Mouse (Mus musculus) frontal cortex, postnatal 14 days (tissue): ENCODE data around the gene Cyp11a1.
A peak's percentile ranks its signal among the peaks of the same experiment; 100 is the strongest.

Experiments
- DNase-seq, 2 experiments: peaks; one replicate each; pipeline ENCODE4 v3.0.0; 2022; ENCODE audit warnings: low spot score in 2 of 2

The Cyp11a1 gene

DNA sequence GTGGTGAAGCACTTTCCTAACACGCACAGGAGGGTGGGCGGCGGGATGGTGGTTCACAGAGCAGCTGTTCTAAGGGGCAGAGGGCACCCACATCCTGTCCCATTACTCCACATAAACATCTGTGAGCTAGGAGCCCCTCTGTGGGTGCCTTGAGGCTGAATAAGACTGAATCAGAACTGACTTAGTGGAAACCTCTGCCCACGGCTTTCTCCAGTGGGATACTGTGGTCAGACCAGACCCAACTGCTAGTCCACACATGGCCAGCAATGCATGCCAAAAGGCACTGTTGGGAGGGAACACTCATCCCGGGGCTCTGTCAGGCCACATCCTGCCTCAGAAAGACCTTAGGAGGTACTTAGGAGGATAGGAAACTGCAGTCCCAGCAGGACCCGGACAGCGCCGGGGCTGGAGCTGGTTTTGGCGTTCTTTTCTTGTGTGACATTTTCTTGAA, 34.0 kb upstream of the Cyp11a1 start:
- no peak for DNase-seq

DNA sequence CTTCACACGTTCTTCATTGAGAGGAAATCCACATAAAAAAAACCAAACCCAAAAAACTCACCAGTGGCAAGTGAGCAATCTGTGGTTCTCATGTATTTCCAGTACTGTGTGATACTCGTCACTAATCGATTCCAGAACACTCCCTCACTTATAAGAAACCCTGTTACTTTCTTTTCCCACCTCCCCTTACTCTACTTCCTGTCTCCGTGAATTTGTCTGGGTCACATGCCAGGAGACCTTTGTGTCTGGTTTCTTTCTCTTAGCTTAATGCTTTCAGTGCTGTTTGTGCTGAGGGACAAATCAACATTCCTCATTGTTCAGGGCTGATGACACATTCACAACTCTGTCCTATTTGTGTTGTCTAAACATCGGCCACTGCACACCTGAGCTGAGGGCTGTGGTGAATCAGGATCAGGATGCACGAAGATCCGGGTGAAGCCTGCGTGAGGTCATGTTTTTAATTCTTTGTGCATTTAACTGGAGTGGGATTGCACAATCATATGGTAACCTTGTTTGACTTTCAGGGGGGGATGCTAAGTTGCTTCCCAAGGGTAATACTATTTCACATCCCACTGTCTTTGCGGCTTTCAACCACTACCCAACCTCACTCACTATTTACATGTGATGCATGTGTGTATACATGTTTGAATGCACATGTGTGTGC, 33.3 kb upstream of the Cyp11a1 start:
- no peak for DNase-seq

DNA sequence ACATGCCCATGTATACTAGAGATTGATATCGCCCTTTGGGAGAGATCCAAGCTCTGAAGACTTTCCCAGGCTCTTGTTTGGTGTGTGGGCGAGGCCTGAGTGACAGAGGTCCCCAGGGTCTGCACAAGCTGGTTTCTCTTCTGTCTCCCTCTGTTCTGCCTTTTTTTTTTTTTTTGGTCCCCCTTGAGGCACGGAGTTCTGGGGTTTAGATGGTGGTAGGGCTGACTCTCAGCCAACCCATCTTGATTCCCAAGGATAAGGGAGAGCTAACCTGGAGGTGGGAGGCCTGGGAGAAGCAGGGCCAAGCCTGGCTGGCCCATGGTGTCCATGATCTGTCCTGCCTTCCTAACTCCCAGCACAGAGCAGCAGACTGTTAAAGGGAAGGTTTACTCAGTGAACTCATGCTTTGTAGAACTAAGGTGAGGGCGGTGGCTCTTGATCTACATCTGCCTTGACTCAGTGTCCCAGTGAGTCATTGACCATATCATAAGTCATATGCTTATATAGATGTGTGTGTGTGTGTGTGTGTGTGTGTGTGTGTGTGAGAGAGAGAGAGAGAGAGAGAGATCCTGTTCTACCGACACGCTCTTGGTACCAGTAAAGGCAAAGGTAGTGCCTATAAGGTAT, 32.7 kb upstream of the Cyp11a1 start:
- no peak for DNase-seq

GRCm38 (mm10) chr9:57974221-57974620, 32.0 kb upstream of the Cyp11a1 start:
- no peak for DNase-seq

DNA sequence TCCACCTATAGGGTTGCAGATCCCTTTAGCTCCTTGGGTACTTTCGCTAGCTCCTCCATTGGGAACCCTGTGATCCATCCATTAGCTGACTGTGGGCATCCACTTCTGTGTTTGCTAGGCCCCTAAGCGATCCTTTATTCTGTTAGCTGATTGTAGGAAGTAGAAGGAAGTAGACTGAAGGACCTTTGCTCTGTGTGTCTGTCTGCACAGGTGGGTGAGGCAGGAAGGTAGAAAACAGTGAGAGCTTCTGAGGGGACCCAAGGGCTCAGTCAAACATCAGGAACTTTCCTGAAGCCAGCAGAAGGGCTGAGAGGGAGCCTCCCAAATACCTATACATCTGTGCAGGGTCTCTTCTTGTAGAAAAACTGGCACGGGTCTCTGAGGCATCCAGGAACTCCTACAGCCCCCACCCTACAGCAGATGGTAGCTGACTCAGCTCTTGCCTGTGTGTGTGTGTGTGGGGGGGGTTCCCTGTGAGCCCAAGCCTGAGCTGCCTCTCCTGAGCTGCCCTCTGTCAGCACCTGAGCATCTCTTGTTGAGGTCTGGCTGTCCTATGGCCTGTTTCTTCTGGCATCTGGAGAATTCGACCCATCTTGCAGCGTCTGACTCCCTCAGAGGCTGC, 30.9 kb upstream of the Cyp11a1 start:
- no peak for DNase-seq

DNA sequence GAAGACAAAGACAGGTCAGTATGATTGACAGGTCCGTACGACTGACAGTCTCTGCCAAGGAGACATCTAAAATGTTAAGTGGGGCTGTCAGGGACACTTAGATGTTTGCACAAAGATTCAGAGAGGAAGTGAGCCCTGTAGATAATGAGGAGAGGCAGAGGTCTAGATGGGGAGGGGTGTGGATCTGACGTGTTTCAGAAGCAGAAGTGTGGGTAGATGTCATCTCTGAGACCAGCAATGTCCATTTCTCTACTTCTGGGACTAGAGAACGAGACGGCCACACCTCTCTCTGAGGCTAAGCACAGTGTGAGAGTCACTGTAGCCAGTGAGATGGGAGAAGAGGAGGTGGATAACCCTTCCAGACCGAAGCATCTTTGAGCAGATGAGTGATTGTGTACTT, 28.2 kb upstream of the Cyp11a1 start:
- DNase-seq: no peak

- DNase-seq: no peak
Measured at GRCm38 (mm10) chr9:57978858-57979257, 27.4 kb upstream of the Cyp11a1 start.

GRCm38 (mm10) chr9:57980570-57980969, 25.6 kb upstream of the Cyp11a1 start:
- no peak for DNase-seq

DNA sequence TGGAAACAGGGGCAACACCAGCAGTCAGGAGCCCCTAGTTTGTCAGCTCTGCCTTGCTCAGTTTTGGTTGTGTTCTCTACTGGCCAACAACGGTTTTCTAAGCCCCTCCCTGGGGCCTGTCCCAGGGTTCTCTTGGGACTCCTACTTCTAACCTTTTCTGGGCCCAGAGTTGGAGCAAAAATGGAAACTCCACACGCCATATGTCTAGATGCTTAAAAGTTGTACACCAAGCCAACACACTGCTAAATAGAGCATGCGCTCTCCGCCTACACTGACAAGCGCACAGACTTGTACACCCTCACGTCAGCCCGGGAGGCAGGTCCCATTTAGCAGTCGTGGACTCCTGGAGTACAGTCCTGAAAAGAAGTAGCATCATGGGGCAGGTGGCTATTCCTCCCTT, 20.9 kb upstream of the Cyp11a1 start:
- peak in 1 of 2 experiments; percentile 51 for DNase-seq

DNA sequence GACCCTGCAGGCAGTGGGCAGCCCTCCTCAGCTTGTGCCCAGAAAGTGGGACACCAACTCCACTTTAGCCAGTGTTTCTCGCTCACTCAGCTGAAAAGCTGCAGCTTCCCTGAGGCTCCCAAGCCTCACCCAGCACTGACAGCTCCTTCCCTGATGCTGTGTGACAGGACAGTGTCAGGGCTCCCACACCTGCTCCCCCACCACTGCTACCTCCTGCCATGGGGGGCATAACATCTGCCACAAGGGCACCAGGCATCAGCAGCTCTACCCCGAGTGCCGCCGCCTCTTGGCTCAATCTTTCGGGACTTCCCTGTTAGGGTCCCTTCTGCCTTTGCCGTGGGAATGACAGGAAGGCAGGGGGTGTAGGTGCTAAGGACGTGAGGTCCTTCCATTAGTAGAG, 19.9 kb upstream of the Cyp11a1 start:
- DNase-seq: no peak

- DNase-seq: no peak
Measured at GRCm38 (mm10) chr9:57988098-57988497, 18.1 kb upstream of the Cyp11a1 start.

DNA sequence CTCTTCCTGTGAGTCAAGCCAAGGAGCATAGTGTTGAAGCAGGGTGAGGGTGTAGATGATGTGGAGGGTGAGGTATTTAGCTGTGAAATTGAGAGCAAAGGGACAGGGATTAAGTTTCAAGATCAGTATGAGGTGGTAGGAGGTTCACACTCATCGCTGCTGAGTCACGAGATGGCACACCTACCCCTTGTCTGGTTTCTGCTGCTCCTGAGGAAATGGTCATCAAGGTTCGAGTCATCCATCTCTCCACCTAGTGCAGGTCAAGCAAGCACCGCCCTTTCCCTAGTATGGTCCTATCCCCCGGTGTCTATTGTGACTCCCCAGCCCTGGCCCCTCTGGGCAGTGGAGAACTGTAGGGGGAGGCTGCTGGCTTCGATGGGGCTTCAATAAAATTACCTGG, 16.9 kb upstream of the Cyp11a1 start:
- DNase-seq: no peak

DNA sequence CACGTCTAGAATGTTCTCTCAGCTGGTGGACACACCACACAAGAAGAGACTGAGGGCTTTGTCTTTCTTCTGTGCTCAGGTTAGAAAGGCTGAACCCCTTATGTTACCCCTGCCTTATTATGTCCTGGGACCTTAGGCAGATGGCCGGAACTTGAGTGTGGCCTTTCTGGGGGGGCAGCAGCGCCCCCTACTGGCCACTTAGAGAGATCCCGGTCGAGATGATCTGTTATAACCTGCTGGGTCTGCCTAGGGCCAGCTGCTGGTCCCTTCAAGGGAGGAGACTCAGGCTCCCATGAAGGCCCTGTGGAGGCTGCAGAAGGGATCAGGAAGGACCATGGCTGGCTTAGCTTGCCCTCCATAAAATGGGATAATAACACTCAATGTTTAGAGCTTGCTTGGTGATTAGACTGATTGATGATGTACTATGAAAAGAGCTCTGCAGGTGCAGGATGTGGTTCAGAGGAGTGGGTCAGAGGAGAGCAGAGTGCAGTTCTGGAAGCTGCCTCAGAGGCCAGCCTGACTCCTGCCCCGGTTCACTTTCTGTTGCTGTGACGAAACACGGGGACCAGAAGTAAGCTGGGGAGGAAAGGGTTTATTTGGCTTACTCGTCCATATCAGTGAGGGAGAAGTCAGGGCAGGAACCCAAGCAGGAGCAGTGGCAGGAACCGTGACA, 15.6 kb upstream of the Cyp11a1 start:
- DNase-seq: no peak

DNA sequence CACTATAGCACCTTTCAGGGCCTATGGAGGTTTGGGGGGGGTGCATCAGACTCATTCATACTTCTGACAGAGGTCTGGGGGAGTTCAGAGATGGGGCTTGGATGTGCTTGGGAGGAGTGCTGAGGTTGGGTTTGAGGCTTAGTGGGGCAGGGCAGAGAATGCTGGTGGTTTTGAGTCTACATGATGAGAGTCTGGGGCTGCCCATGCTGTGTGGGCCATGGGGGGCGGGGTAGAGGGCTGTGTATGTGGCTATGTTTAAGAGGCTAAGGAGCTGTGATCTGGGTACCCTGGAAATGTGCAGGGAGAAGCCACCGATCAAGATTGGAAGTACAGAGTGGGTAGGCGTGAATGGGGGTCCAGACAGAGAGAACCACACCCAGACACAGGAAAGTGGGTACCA, 14.2 kb upstream of the Cyp11a1 start:
- DNase-seq: no peak

- no peak for DNase-seq
Measured at GRCm38 (mm10) chr9:57992781-57993591, 13.2 kb upstream of the Cyp11a1 start.

DNA sequence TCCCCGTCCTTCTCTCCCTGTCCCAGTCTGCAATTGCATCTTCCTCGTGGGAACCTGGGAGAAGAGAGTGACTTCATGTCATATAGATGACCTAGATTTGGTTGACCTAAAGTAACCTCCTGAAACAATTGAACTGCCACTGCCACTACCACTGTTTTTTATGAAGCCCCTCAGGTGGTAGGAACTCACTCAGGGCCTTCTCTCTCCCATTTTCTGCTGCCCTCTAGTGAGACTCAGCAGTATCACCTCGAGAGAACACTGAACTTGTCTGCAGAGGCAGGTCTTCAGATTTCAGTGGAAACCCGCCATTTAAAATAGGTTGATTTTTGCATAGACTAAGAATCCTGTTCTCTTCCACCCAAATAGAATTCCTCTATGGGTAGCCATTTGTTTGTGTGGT, 10.9 kb upstream of the Cyp11a1 start:
- peak in 1 of 2 experiments; percentile 41 for DNase-seq

DNA sequence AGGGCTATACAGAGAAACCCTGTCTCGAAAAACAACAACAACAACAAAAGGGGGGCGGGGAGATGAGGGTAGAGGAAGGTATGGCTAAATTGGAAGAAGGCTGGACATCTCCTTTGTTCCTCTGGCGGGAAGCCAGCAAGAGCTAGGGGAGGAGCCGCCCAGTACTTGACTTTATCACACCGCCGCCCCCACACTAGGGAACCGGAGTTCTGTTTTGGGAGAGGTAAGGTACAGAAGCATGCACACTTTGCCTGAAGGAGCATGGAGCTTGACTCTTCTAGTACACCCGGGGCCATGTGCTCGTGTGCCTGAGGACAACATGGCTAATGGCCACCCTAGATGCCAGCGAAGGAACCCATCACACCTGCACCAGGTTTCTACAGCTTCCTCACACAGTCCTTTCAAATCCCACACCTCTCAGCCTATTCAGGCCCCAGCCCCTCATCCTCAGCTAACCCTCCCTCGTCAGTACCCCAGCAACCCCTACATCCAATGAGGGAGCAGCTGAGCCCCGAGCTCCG, 8.6 kb upstream of the Cyp11a1 start:
- no peak for DNase-seq

DNA sequence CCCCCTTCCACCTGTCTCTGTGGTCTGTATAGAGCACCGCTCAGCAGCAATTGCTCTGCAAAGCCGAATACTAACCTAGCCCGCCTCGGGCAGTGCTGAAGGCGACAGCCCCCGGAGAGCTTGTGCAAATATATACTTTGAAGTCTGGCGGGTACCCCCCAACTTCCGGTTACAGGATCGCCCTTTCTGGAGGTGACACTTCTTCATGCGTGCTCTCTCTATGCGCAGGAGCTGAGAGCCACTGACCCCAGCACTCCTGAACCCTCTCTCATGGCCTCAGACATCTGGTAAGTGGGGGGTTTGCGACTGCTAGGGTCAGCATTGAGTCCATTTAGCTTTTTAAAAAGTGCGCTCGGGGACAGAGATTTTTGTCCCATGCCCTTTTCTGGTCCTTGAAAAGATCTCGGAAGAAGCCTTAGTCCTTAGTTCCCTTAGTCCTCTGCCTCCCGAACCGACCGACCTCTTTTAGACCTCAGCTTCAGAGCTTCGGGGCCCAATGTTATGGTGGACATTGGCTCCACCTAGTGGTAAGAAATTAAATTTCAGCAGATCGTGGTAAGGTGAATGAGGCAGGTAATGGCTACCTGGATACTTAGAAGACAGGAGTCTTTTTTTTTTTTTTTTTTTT, 8.1 kb upstream of the Cyp11a1 start:
- DNase-seq: peak; percentile 44 to 63

GRCm38 (mm10) chr9:57998685-57999084, 7.5 kb upstream of the Cyp11a1 start:
- DNase-seq: no peak

GRCm38 (mm10) chr9:57999676-58000075, 6.5 kb upstream of the Cyp11a1 start:
- no peak for DNase-seq

GRCm38 (mm10) chr9:58003272-58003671, 2.9 kb upstream of the Cyp11a1 start:
- DNase-seq: no peak
